Mouse (Mus musculus) retina, embryonic 14.5 days (tissue): ENCODE results near the gene Plscr5.
"Not testable (repeated sequence)": the region's sequence is repeated elsewhere in the genome, so short reads cannot be mapped to it uniquely, and the experiment has no call there.

Experiments
- DNase-seq: peaks from one replicate; pipeline ENCODE4 v3.0.0-alpha.2; 2015; ENCODE audit warnings: low spot score

Gene Plscr5

DNA sequence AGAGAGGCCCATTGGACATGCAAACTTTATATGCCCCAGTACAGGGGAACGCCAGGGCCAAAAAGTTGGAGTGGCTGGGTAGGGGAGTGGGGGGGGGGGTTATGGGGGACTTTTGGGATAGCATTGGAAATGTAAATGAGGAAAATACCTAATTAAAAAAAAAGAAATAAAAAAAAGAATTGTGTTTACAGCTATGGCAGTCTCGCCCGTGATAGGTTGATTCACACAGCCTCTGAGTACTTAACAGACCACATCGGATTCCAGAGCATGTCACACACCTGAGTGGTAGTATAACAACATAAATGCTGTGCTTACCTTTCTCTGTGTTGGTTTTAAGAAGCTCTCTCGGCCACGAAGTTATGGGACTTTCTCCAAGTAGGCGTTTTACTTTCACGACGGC, at the start of gene Plscr5:
TSS of gene Plscr5 (plus strand) at position 301 of the 400 bp plus-strand sequence.
- not testable (repeated sequence) for DNase-seq

DNA sequence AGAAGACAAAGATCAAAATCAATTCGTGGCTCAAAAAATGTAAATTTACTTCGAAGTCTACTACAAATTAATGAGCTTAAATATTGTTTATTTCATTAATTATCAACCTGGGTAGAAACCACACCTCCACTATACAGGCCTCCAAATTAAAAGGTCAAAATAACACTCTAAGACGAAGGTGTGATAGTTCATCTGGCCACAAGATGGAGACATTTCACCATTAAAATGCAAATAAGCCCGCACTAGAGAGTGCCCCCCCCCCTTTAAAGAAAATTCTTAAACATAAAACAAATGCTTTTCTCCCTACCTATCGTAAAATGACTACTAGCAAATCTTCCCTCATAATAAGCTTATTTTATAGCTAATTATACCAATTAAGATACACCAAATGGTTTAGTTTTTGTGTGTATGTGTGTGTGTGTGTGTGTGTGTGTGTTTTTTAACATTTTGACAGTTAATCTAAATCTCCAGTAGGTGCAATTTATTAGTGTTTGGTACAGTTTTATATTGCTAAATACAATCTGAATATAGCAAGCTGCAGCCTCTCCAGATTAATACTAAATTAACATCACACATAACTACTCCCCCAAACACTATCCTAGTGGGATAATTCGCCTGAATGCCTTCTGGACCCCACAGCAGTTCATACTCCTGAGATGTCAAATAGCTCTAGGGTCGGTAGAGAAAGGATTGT, 45.0 kb upstream of the Plscr5 start:
- DNase-seq = peak; percentile 70

- DNase-seq = no peak
These were observed 30.5 kb upstream of the Plscr5 start for GRCm38 (mm10) chr9:92162213-92162612.

DNA sequence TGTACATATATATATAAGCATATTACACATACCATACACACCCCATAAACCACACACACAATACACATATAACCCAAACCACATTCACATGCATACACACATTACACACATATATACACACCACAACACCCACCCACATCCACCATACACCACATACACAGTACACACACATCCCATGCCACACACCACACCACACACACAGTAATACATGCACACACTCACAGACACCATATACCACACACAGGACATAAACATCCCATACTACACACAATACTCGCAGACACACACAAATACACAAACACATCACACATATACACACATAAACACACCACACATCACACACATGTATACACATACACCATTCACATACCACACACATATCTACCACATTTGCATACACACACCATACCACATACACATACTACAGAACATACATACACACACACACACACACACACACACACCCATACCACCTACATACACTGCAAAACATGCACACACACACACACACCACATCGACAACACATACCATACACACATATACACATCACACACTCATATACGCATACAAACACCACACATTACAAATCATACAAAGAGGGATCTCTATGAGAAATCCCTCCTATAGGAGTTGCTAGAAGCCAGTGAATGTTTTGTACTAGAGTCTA, 19.3 kb upstream of the Plscr5 start:
- no peak for DNase-seq

- peak; percentile 47 for DNase-seq
These were observed 18.3 kb upstream of the Plscr5 start for GRCm38 (mm10) chr9:92174176-92175075.

DNA sequence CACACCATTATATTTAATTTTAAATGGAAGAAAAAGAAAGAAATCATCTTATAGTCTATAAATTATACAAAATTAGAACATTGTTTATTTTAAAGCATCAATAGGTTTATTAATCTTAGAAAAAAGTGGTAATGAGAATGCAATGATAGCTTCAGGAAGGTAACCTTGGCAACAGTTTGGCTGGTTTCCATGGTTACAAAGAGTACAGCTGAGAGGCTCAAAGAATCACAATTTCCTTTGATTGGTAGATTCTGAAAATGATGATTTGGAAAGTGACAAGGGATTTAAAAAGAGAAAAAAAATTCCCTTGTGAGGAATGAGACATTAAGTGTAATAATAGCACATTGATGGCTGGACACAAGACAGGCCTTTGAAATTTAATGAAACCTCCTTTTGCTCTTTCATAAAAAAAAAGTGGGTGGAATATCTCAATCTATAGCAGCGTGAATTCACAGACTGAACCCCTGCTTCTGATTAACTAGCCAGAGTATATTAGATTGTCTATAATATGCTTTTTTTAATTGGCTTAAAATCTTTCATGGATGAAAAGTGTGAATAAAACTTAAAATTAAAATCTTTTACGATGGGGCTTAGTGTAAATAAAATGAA, 13.8 kb upstream of the Plscr5 start:
- peak; percentile 43 for DNase-seq

GRCm38 (mm10) chr9:92191295-92191694, 1.4 kb upstream of the Plscr5 start:
- DNase-seq = no peak

DNA sequence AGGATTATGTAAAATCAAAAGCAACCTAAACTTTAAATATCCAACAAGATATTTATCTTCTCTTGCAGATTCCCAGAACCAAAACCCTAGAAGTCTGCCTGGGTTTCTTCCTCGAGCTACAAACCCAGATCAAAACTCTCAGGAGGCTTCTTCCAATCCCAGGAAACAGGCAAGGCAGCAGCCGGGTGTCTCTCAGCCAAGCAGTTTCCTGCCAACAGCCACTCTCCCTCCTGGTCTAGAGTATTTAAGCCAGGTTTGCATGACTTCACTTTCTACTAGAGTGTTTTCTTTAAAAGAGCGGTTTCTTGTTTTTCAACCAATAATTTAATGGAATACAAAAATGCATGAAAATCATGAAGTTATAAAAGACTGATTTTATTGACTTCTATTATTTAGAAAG, 5.7 kb downstream of the Plscr5 start:
- no peak for DNase-seq

DNA sequence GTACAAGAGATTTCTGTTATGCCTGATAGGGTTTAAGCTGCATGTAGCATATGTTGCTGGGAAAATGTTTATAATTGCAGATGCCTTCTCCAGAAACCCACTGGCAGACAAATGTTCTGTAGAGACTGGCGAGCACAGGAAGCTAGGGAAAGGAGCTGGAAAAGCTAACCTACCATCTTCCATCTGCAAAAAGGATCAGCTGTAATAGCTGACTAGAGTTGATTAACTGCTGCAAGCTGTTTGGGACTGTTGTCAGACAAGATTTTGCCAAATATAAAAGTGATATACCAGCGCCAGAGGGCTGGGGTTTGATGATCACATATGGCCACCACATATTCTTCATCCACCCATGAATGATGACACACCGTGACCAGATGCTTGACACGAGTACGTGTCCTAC, 6.8 kb downstream of the Plscr5 start:
- no peak for DNase-seq

DNA sequence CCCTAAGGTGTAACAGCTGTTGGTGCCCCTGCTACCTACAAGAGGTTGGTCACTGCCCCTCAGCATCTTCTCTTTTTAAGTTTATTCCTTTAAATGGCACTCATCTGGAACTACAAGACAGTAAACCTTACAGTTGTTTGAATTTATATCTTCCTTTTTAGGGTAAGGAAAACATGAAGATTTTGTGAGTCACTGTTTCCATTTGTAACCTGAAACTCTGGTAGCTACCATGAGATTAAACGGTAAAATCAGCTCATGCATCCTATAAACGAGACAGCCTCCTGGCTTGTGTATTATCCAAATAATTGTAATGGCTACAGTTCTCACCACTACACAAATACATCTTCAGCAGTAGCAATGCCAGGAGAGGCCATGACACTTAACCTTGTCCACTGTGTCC, 11.7 kb downstream of the Plscr5 start:
- DNase-seq = no peak

DNA sequence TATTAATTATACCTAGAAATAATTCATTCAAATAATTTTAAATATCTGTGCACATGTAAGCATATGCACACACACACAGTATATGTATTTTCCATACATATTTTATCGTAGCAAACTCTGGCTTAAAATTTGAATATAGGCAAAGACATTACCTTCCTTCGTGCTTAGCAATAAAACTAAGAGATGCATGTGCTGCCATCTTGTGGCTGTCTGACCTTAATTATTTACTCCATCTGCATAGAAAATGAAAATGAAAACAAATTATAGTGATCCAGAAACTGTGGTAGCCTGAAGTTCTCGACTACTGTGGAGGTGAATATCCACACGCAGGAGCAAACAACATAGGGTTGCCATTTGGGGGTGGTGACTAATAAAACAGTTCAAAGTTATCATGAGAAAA, 14.6 kb downstream of the Plscr5 start:
- peak; percentile 70 for DNase-seq

DNA sequence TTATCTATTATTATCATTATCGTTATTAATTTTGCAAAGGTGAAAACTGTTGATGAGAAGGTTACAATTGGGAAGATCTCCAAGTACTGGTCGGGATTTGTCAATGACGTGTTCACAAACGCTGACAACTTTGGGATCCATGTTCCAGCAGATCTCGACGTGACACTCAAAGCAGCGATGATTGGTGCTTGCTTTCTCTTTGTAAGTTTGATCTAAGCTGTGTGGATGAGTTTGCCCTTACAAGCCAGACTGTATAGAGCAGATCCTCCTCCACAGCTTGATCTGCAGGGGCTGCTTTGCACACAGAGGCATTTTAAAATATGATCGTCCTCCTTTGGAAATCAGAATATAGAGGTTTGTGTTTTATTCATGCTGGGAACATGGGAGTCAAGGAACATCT, 15.0 kb downstream of the Plscr5 start:
- no peak for DNase-seq

GRCm38 (mm10) chr9:92209850-92210249, 17.1 kb downstream of the Plscr5 start:
- DNase-seq = no peak

GRCm38 (mm10) chr9:92210386-92210967, 17.7 kb downstream of the Plscr5 start:
- DNase-seq = no peak

DNA sequence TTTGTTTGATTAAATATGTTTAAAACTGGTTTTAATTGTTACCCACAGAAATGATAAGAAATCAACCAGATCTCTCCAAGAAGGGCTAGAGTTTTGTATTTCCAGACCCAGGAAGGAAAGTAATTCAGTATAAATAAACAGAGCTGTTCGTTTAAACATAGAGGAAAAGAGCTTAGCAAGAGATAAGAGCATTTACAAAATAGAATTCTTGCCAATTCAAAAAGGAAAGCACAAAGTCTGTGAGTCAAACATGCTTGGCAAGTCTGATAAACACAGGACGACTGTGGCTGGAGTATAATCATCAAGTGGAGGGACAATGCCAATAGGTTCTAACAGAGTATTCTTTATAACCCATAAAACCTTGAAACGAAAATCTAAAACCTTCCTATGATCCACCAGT, 18.3 kb downstream of the Plscr5 start:
- DNase-seq = no peak

- DNase-seq = no peak
These were observed 24.7 kb downstream of the Plscr5 start for GRCm38 (mm10) chr9:92217484-92217883.

GRCm38 (mm10) chr9:92217896-92218295, 25.2 kb downstream of the Plscr5 start:
- no peak for DNase-seq

DNA sequence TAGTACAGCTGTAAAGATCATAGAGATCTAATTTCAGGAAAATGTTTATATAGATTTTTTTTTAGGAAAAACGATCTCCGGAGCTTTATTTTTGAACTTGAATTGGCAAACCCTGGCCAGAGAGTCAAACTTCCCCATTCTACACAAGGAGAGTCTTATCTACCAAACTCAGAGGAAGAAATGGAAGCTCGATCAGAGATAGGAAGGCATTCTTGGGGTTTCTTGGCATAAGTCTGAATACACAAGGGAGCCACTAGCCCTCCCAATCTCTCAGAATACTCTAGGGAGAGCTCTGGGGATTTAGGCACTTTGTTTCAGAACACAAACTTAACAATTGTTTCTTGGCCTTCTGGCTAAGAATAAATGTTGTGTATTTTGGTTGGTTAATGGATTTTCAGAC, 27.4 kb downstream of the Plscr5 start:
- DNase-seq = no peak

DNA sequence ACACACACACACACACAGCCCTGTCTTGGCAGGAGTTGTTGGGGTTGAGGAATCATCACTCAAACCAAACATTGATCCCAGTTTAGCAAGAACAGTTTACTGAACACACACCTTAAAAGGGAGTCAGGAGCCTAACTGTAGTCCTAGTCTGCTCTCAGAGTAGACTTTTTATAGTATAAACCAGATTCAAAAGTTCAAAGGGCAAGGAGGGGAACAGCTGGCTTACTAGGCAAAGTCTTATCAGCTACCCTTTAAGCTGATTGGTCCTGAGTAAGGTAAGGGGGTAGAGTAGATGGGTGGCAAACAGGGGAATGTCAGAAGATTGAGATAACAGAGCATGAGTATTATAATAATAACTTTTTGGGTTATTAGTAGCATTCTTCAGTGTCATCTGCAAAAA, 28.7 kb downstream of the Plscr5 start:
- DNase-seq = no peak

GRCm38 (mm10) chr9:92224598-92225231, 32.0 kb downstream of the Plscr5 start:
- no peak for DNase-seq

GRCm38 (mm10) chr9:92226127-92226655, 33.5 kb downstream of the Plscr5 start:
- no peak for DNase-seq
